Mouse (Mus musculus) limb, embryonic 14.5 days (tissue): Measurements from ENCODE around the gene Mdh1b. TPM values are rescaled to one million over a fixed set of nuclear protein-coding genes. Genes with fewer than 3 reads are reported as not detected.

Experiments used
- ATAC-seq: fragments of 200-750 bp; cut with Nextera tagmentation; 2 replicates; pipeline ENCODE4 v1.8.0; 2017; ENCODE audit warnings: low read depth, moderate number of reproducible peaks, moderate TSS enrichment; ENCODE audit not compliant: low FRiP score
- DNase-seq: peaks from one replicate; pipeline ENCODE4 v3.0.0-alpha.2; 2015; ENCODE audit warnings: low spot score
- H3K27ac ChIP-seq: fragments of 300-500 bp; sonication (generic); replicated peaks from 2 replicates; pipeline ENCODE4 v1.5.1; 2014; ENCODE audit warnings: low read depth, mild to moderate bottlenecking, low read length, moderate library complexity, mixed read lengths
- H3K27me3 ChIP-seq: fragments of 300-500 bp; sonication (generic); 2 replicates; pipeline ENCODE4 v1.6.1; 2014; ENCODE audit warnings: low read length, mixed read lengths; ENCODE audit not compliant: control insufficient read depth, insufficient read depth
- H3K36me3 ChIP-seq: fragments of 300-500 bp; sonication (generic); 2 replicates; pipeline ENCODE4 v1.6.1; 2014; ENCODE audit warnings: mild to moderate bottlenecking, low read length, moderate library complexity, mixed read lengths; ENCODE audit not compliant: control insufficient read depth, insufficient read depth
- H3K4me1 ChIP-seq: fragments of 300-500 bp; sonication (generic); 2 replicates; pipeline ENCODE4 v1.6.1; 2014; ENCODE audit warnings: antibody characterized with exemption, low read length, mixed read lengths; ENCODE audit not compliant: control insufficient read depth, insufficient read depth
- H3K4me2 ChIP-seq: fragments of 300-500 bp; sonication (generic); replicated peaks from 2 replicates; pipeline ENCODE4 v1.6.1; 2014; ENCODE audit warnings: low read depth, mild to moderate bottlenecking, low read length, moderate library complexity; ENCODE audit not compliant: severe bottlenecking
- H3K4me3 ChIP-seq: fragments of 300-500 bp; sonication (generic); replicated peaks from 2 replicates; pipeline ENCODE4 v1.5.1; 2014; ENCODE audit warnings: low read length
- H3K9ac ChIP-seq: fragments of 300-500 bp; sonication (generic); 2 replicates; pipeline ENCODE4 v1.6.1; 2014; ENCODE audit warnings: mild to moderate bottlenecking, low read depth, low read length, moderate library complexity; ENCODE audit not compliant: severe bottlenecking
- H3K9me3 ChIP-seq: fragments of 300-500 bp; sonication (generic); 2 replicates; pipeline ENCODE4 v1.6.1; 2016; ENCODE audit warnings: low read length; ENCODE audit not compliant: control insufficient read depth
- POLR2A ChIP-seq: fragments of 200-500 bp; IDR thresholded peaks from 2 replicates; pipeline ENCODE4 v1.8.0; 2012; ENCODE audit warnings: inconsistent platforms, mild to moderate bottlenecking, moderate library complexity, borderline replicate concordance; ENCODE audit not compliant: insufficient read depth, insufficient read length; ENCODE audit errors: extremely low read depth
- WGBS: fragments of 180-500 bp; shearing (Covaris S2); extraction: QIAGEN DNeasy Blood & Tissue Kit; methylation state at CpG from one replicate; pipeline ENCODE4 v1.1.7; 2014; 5-methylcytosine and 5-hydroxymethylcytosine counted together
- polyA plus RNA-seq, 2 experiments: library from polyadenylated mRNA; depleted of rRNA in 1 of 2; stranded (reverse) in 1 of 2; unstranded in 1 of 2; fragments of >200 nt; fragmentation: Nextera tagmentation in 1 of 2; extraction: Ambion mirVana in 1 of 2; gene quantifications; 2 replicates each; pipeline versions ENCODE4 v1.2.1 to v1.2.3; 2012 to 2014

The Mdh1b gene
- polyA plus RNA-seq, 2 experiments = 0.08 TPM; not detected in 1

- ATAC-seq (peak; percentile 90), DNase-seq (peak; percentile 92)
- H3K36me3 ChIP-seq = no peaks in the 10 kb centered on the region
- no peak overlapping the region for H3K9ac ChIP-seq
- H3K4me1 ChIP-seq = peaks cover 26% of the 10 kb centered on the region
- TF ChIP-seq POLR2A = no peak
- no peaks in the 10 kb centered on the region for H3K27me3 ChIP-seq
- WGBS = 21% methylated on average over 8 of the region's 8 CpGs
- peak overlapping the region; percentile 35; the same call in 1 of the 2 replicates for H3K27ac ChIP-seq
- H3K4me3 ChIP-seq = no peak overlapping the region
- H3K4me2 ChIP-seq = peak overlapping the region; percentile 34
- no peaks in the 10 kb centered on the region for H3K9me3 ChIP-seq
Measured at GRCm38 (mm10) chr1:63768112-63768511, 38.0 kb upstream of the Mdh1b start.

- no peak overlapping the region for H3K9ac ChIP-seq
- no peak for DNase-seq
- no peak overlapping the region for H3K4me3 ChIP-seq
- H3K27ac ChIP-seq = no peak overlapping the region
- ATAC-seq = no peak
- 85% methylated on average over 7 of the region's 7 CpGs for WGBS
- no peaks in the 10 kb centered on the region for H3K36me3 ChIP-seq
- H3K4me2 ChIP-seq = no peak overlapping the region
- H3K4me1 ChIP-seq = peaks cover 18% of the 10 kb centered on the region
- H3K9me3 ChIP-seq = no peaks in the 10 kb centered on the region
- no peaks in the 10 kb centered on the region for H3K27me3 ChIP-seq
- no peak for TF ChIP-seq POLR2A
Measured at GRCm38 (mm10) chr1:63764395-63764794, 34.3 kb upstream of the Mdh1b start.

GRCm38 (mm10) chr1:63763881-63764386 is 33.8 kb upstream of the Mdh1b start:
- 44% methylated on average over 7 of the region's 7 CpGs for WGBS
- no peak overlapping the region for H3K4me3 ChIP-seq
- H3K27ac ChIP-seq = no peak overlapping the region
- no peak for DNase-seq
- ATAC-seq = no peak
- no peaks in the 10 kb centered on the region for H3K27me3 ChIP-seq
- TF ChIP-seq POLR2A = no peak
- no peak overlapping the region for H3K4me2 ChIP-seq
- no peaks in the 10 kb centered on the region for H3K9me3 ChIP-seq
- H3K4me1 ChIP-seq = peaks cover 15% of the 10 kb centered on the region
- no peaks in the 10 kb centered on the region for H3K36me3 ChIP-seq
- H3K9ac ChIP-seq = no peak overlapping the region

- Histone ChIP-seq H3K27ac (no peak overlapping the region; the same call in 1 of the 2 replicates), H3K4me2 (no peak overlapping the region), H3K27me3 (no peaks in the 10 kb centered on the region), H3K9me3 (no peaks in the 10 kb centered on the region), H3K4me1 (peaks cover 9% of the 10 kb centered on the region), H3K36me3 (no peaks in the 10 kb centered on the region), H3K9ac (no peak overlapping the region), H3K4me3 (no peak overlapping the region)
- ATAC-seq = peak; percentile 44
- DNase-seq = peak; percentile 59
- no peak for TF ChIP-seq POLR2A
- 15% methylated on average over 3 of the region's 3 CpGs for WGBS
Measured at GRCm38 (mm10) chr1:63763212-63763694, 33.1 kb upstream of the Mdh1b start.

GRCm38 (mm10) chr1:63756005-63756404 is 25.9 kb upstream of the Mdh1b start:
- H3K9ac ChIP-seq = no peak overlapping the region
- no peaks in the 10 kb centered on the region for H3K27me3 ChIP-seq
- no peaks in the 10 kb centered on the region for H3K9me3 ChIP-seq
- H3K4me2 ChIP-seq = no peak overlapping the region
- H3K27ac ChIP-seq = no peak overlapping the region
- 65% methylated on average over 2 of the region's 2 CpGs for WGBS
- ATAC-seq (no peak), DNase-seq (no peak)
- TF ChIP-seq POLR2A = no peak
- H3K4me1 ChIP-seq = no peaks in the 10 kb centered on the region
- peaks cover 15% of the 10 kb centered on the region for H3K36me3 ChIP-seq
- H3K4me3 ChIP-seq = no peak overlapping the region
